Comparison of ENCODE assay signal across 9 mouse cellular contexts in the genomic region with DNA sequence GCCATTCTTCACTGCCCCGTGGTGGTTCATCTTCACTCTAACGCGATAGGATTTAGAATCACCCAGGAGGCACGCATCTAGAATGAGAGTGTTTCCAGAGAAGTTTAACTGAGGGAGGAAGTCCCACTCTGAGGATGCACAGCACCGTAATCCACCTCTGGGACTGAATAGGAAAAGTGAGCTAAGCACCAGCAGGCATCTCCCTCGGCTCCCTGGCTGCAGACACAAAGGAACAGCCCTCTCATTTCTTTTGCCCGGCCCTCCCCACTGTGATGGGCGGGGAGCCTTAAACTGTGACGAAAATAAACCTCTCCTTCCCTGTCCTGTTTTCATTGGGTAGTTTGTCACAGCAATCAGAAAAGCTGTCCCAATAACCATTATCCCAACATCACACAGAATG.
DNase-seq lines count a peak whose midpoint lies in the region; ATAC-seq and TF ChIP-seq lines count a peak whose summit lies in the region.
"Had no signal": no experiment of that assay in that cellular context is flagged by ENCODE, and none has a peak within 500 bp of the region (broad histone marks: within the 10 kb centered on the region; RNA-seq: fewer than 3 reads in every experiment).

No protein-coding gene starts in this region.

- 4% methylated on average over 9 of the region's 9 CpGs for WGBS in heart, adult 2 months
- WGBS in hindbrain, embryonic 11.5 days = 3% methylated on average over 9 of the region's 9 CpGs
- WGBS in liver, postnatal 0 days (ENCODE audit: insufficient replicate concordance) = 11% methylated on average over 9 of the region's 9 CpGs

- peak overlapping the region; percentile 26 for H3K4me2 ChIP-seq in hindbrain, embryonic 11.5 days (replicated peaks; ENCODE audit: low read depth, low read length)
- H3K4me2 ChIP-seq in liver, postnatal 0 days (ENCODE audit: low read depth, low read length) = peak overlapping the region; percentile 15; the same call in 1 of the 2 replicates

- ATAC-seq in hindbrain, embryonic 11.5 days (ENCODE audit: low FRiP score) = peak; percentile 57; the same call in 1 of the 2 replicates
- ATAC-seq in liver, postnatal 0 days = no peak

- DNase-seq in heart, adult 2 months = no peak
- no peak for DNase-seq in heart, postnatal 36 days
- DNase-seq in hindbrain, embryonic 11.5 days (ENCODE audit: low spot score) = peak; percentile 42
- DNase-seq in liver, postnatal 0 days = no peak
- DNase-seq in urinary bladder, postnatal 36 days (ENCODE audit: low spot score in 2 of 2) = no peak
- DNase-seq in layer of hippocampus, adult 9-11 months = no peak
- no peak for DNase-seq in layer of hippocampus, postnatal 25 days (ENCODE audit: extremely low spot score in 1 of 2, low spot score in 1 of 2)
- DNase-seq: right cerebral cortex, postnatal 14 days had no signal

- no peaks in the 10 kb centered on the region for H3K27me3 ChIP-seq in heart, adult 2 months (ENCODE audit: control insufficient read depth, insufficient read depth, low read length)
- H3K27me3 ChIP-seq in hindbrain, embryonic 11.5 days (ENCODE audit: control insufficient read depth, insufficient read depth, low read length) = no peaks in the 10 kb centered on the region
- no peaks in the 10 kb centered on the region for H3K27me3 ChIP-seq in liver, postnatal 0 days (ENCODE audit: insufficient read depth, low read length)

- TF ChIP-seq EP300 in heart, adult 2 months (IDR thresholded peaks at IDR 0.05; ENCODE audit: insufficient read depth, low read depth, low read length) = no peak
- TF ChIP-seq EP300 in liver, postnatal 0 days (IDR thresholded peaks at IDR 0.05; ENCODE audit: low read depth) = no peak

- 0 out of 2 replicates have a peak, but pooled peaks have one; percentile 17 for TF ChIP-seq POLR2A in heart, adult 2 months (IDR thresholded peaks at IDR 0.05; ENCODE audit: insufficient read depth, low read depth, low read length)

- H3K79me2 ChIP-seq in heart, adult 2 months (replicated peaks; ENCODE audit: control insufficient read depth, insufficient read depth, low read length) = no peaks in the 10 kb centered on the region

- no peak for TF ChIP-seq CTCF in heart, adult 2 months (IDR thresholded peaks at IDR 0.05)
- TF ChIP-seq CTCF in liver, postnatal 0 days (IDR thresholded peaks at IDR 0.05; ENCODE audit: low read depth) = no peak

- no peaks in the 10 kb centered on the region for H3K36me3 ChIP-seq in heart, adult 2 months (ENCODE audit: control insufficient read depth, insufficient read depth, low read length)
- H3K36me3 ChIP-seq in hindbrain, embryonic 11.5 days (ENCODE audit: control insufficient read depth, insufficient read depth, low read length) = no peaks in the 10 kb centered on the region
- no peaks in the 10 kb centered on the region for H3K36me3 ChIP-seq in liver, postnatal 0 days (replicated peaks; ENCODE audit: insufficient read depth, low read length)

- no peaks in the 10 kb centered on the region; the same call in 1 of the 2 replicates for H3K4me1 ChIP-seq in heart, adult 2 months (ENCODE audit: control insufficient read depth, insufficient read depth, low read length)
- H3K4me1 ChIP-seq in brown adipose tissue, adult 24 weeks (ENCODE audit: control insufficient read depth, insufficient read depth, insufficient read length, low read length) = peaks cover 2% of the 10 kb centered on the region
- 0 out of 2 replicates have a peak, but pooled peaks cover 2% of the 10 kb centered on the region for H3K4me1 ChIP-seq in hindbrain, embryonic 11.5 days (replicated peaks; ENCODE audit: control insufficient read depth, insufficient read depth, low read length)
- H3K4me1 ChIP-seq in liver, postnatal 0 days (ENCODE audit: insufficient read depth) = no peaks in the 10 kb centered on the region

- no peak overlapping the region for H3K27ac ChIP-seq in heart, adult 2 months
- H3K27ac ChIP-seq in brown adipose tissue, adult 24 weeks (replicated peaks; ENCODE audit: low read depth, low read length) = no peak overlapping the region
- H3K27ac ChIP-seq in hindbrain, embryonic 11.5 days (ENCODE audit: low read depth, low read length) = no peak overlapping the region
- no peak overlapping the region for H3K27ac ChIP-seq in liver, postnatal 0 days (ENCODE audit: low read depth)

- no peak overlapping the region; the same call in 1 of the 2 replicates for H3K4me3 ChIP-seq in heart, adult 2 months
- peak overlapping the region; percentile 19; the same call in 1 of the 2 replicates for H3K4me3 ChIP-seq in brown adipose tissue, adult 24 weeks (ENCODE audit: insufficient read depth, low read depth, low read length)
- peak overlapping the region; percentile 10; the same call in 1 of the 2 replicates for H3K4me3 ChIP-seq in hindbrain, embryonic 11.5 days (ENCODE audit: low read depth, low read length)
- no peak overlapping the region for H3K4me3 ChIP-seq in liver, postnatal 0 days (ENCODE audit: low read depth, low read length)

- intact Hi-C loops in heart, adult 2 months (cut with DNase I) = no loop called here
- intact Hi-C loops in heart, postnatal 36 days (cut with DNase I) = loop anchor here (2.0 to 10.0 kb wide), 2 partner anchors 43 to 353 kb away; no protein-coding TSS in a partner anchor

- no peaks in the 10 kb centered on the region for H3K9me3 ChIP-seq in hindbrain, embryonic 11.5 days (ENCODE audit: control insufficient read depth, low read length)
- H3K9me3 ChIP-seq in liver, postnatal 0 days (ENCODE audit: low read length) = no peaks in the 10 kb centered on the region

- H3K9ac ChIP-seq in heart, adult 2 months (ENCODE audit: low read depth, low read length) = no peak overlapping the region
- H3K9ac ChIP-seq in hindbrain, embryonic 11.5 days (ENCODE audit: low read depth, low read length) = peak overlapping the region; percentile 2; the same call in 1 of the 2 replicates
- no peak overlapping the region for H3K9ac ChIP-seq in liver, postnatal 0 days (replicated peaks)

Comparison
In these comparisons a context has a peak if more than half of its experiments do, and no peak if none do; other contexts are left out.
1. H3K4me3 ChIP-seq: peak in brown adipose tissue, adult 24 weeks (single experiment) and hindbrain, embryonic 11.5 days (single experiment); none in heart, adult 2 months (single experiment) and liver, postnatal 0 days (single experiment).